In genomic region chr10:93069041-93069679, GRCm38 (mm10) we compare ENCODE assay signal across 7 mouse cellular contexts. TPM values are rescaled to one million over a fixed set of nuclear protein-coding genes. Genes with fewer than 3 reads are reported as not detected.
DNase-seq lines count a peak whose midpoint lies in the region; ATAC-seq and TF ChIP-seq lines count a peak whose summit lies in the region.

No protein-coding gene starts in this region.

- no peak overlapping the region for H3K9ac ChIP-seq in ES-Bruce4 (ENCODE audit: low read depth, poor library complexity, severe bottlenecking)
- H3K9ac ChIP-seq in kidney, embryonic 15.5 days, result no peak overlapping the region

- intact Hi-C loops in left cerebral cortex, postnatal 4 days (cut with DNase I), result loop anchor here (10.0 kb wide), 1 partner anchor 396 kb away; no protein-coding TSS in a partner anchor

- no peak overlapping the region for H3K4me3 ChIP-seq in ES-Bruce4 (ENCODE audit: low read depth, low read length)
- no peak overlapping the region for H3K4me3 ChIP-seq in kidney, embryonic 15.5 days (replicated peaks)

- WGBS in kidney, embryonic 15.5 days, result 66% methylated on average over 6 of the region's 6 CpGs

- no peaks in the 10 kb centered on the region for H3K4me1 ChIP-seq in ES-Bruce4 (ENCODE audit: control insufficient read depth, insufficient read depth, low read length)
- peaks cover 2% of the 10 kb centered on the region; the same call in 1 of the 2 replicates for H3K4me1 ChIP-seq in kidney, embryonic 15.5 days

- H3K27me3 ChIP-seq in ES-Bruce4 (ENCODE audit: control insufficient read depth, insufficient read depth, low read length, poor library complexity, severe bottlenecking), result no peaks in the 10 kb centered on the region
- no peaks in the 10 kb centered on the region for H3K27me3 ChIP-seq in kidney, embryonic 15.5 days

- TF ChIP-seq EP300 in ES-Bruce4 (IDR thresholded peaks at IDR 0.05; ENCODE audit: insufficient read depth, low read depth, low read length), result peak; percentile 47; the same call in 1 of the 2 replicates

- ATAC-seq in kidney, embryonic 15.5 days (replicated peaks; ENCODE audit: low FRiP score), result peak; percentile 52

- H3K9me3 ChIP-seq in ES-Bruce4 (replicated peaks; ENCODE audit: control insufficient read depth, insufficient read depth, low read length, poor library complexity, severe bottlenecking), result peaks cover 5% of the 10 kb centered on the region
- no peaks in the 10 kb centered on the region for H3K9me3 ChIP-seq in kidney, embryonic 15.5 days (replicated peaks)

- H3K27ac ChIP-seq in ES-Bruce4 (ENCODE audit: insufficient read depth, low read length), result peak overlapping the region; percentile 61
- H3K27ac ChIP-seq in kidney, embryonic 15.5 days, result peak overlapping the region; percentile 63

- no peaks in the 10 kb centered on the region for H3K36me3 ChIP-seq in ES-Bruce4 (ENCODE audit: control insufficient read depth, insufficient read depth, low read length, poor library complexity, severe bottlenecking)
- H3K36me3 ChIP-seq in kidney, embryonic 15.5 days, result no peaks in the 10 kb centered on the region

- no peak for TF ChIP-seq POLR2A in ES-Bruce4 (IDR thresholded peaks at IDR 0.05; ENCODE audit: insufficient read depth, low read length)

- TF ChIP-seq CTCF in ES-Bruce4 (IDR thresholded peaks at IDR 0.05; ENCODE audit: low read depth, low read length), result no peak

- no peak overlapping the region for H3K4me2 ChIP-seq in kidney, embryonic 15.5 days

- DNase-seq in A20 (ENCODE audit: low read depth, low spot score), result peak; percentile 53
- peak; percentile 56 to 88 for DNase-seq in heart, adult 18-20 months
- peak; percentile 80 for DNase-seq in lung, postnatal 36 days
- no peak for DNase-seq in layer of hippocampus, postnatal 14 days (ENCODE audit: low spot score in 2 of 2)
- no peak for DNase-seq in left cerebral cortex, postnatal 4 days

RNA-seq across cellular contexts. Expression of gene Cfap54, which starts 12.3 kb away (rescaled TPM):
- 0.20 TPM in 1 of 2 replicates, not detected in the other for polyA plus RNA-seq in ES-Bruce4 (2011; ENCODE audit: insufficient read depth, insufficient read length, low read depth, missing spikeins)
- 1 to 10 TPM in 1 of 2 experiments, under 1 TPM in 1; 0.57 to 1.5 TPM for total RNA-seq in heart, adult 18-20 months (2021)
- polyA plus RNA-seq in kidney, embryonic 15.5 days (2015; fragmentation: Nextera tagmentation; extraction: Ambion mirVana), result 0.53 and 0.86 TPM in 2 replicates
- 10 to 100 TPM; 11.1 to 15.1 TPM for total RNA-seq in layer of hippocampus, postnatal 14 days (2021)
- total RNA-seq in left cerebral cortex, postnatal 4 days (2021), result 10 to 100 TPM in 1 of 2 experiments, 1 to 10 TPM in 1; 9.8 to 12.1 TPM

Comparison
In these comparisons a context has a peak if more than half of its experiments do, and no peak if none do; other contexts are left out.
1. DNase-seq: peak in A20 (single experiment), heart, adult 18-20 months (2 of 2) and lung, postnatal 36 days (single experiment); none in layer of hippocampus, postnatal 14 days (0 of 2) and left cerebral cortex, postnatal 4 days (single experiment).
2. RNA of gene Cfap54, which starts 12.3 kb away (total RNA-seq): 11.1 to 15.1 TPM in layer of hippocampus, postnatal 14 days and 9.8 to 12.1 TPM in left cerebral cortex, postnatal 4 days; 0.57 to 1.5 TPM in heart, adult 18-20 months; every median in the first group is over 4 times any median in the second.